Mouse (Mus musculus): ENCODE results near the gene Aqp9. TPM values are rescaled to one million over a fixed set of nuclear protein-coding genes. Genes with fewer than 3 reads are reported as not detected.

Aqp9 gene
- polyA plus RNA-seq, 1 experiment, result not detected

DNA sequence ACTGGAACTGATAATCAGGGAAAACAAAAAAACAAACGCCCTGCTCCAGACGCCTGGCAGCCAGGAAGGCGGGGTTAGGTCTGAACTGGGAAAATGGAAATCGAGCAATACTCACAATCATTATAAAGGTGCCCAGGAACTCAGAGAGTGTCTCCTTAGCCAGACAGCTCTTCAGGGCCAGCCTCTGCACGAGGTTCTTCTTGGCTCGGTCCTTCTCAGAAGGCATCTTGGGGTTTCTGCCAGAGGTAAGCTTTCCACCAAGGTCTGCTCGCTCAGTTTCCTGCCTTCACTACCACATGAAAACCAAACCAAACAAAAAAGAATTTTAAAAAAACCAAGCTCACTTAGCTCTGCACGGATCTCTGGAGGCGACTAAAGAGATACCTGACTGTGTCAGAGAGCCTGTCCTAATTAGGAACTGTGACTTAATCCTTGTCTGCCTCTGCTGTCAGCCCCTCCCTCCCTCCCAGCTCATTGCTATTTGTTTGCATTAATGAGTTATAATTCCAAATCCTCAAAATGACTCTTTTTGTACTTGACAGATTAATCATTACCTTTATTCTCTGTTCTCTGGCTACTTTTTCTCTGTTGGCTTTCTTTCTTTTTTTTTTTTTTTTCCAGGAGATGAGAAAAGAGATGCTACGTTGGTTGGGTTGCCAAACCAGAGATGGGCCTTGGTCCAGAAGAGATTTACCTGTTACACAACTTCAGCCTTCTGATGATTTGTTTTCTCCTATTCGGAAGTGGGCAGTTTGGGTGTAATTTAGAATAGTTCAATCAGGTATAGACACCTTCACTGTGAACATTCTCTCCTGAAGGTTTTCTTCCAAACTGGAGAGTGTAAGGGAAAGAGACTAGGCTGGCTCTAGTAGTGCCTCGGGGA is 5.4 kb downstream of the Aqp9 start:
- H3K4me3 ChIP-seq (ENCODE audit: insufficient read depth, low read depth, low read length), result no peak overlapping the region
- H3K4me1 ChIP-seq (ENCODE audit: control insufficient read depth, insufficient read depth, low read length), result peaks cover 2% of the 10 kb centered on the region; the same call in 1 of the 2 replicates
- no peak overlapping the region for H3K27ac ChIP-seq (ENCODE audit: insufficient read depth, low read depth, low read length)
- TF ChIP-seq POLR2A (IDR thresholded peaks at IDR 0.05; ENCODE audit: insufficient read depth, low read depth, low read length) (no peak), CTCF (IDR thresholded peaks at IDR 0.05; ENCODE audit: insufficient read depth, low read depth, low read length) (no peak)
- WGBS, result 40% methylated on average over 12 of the region's 12 CpGs

DNA sequence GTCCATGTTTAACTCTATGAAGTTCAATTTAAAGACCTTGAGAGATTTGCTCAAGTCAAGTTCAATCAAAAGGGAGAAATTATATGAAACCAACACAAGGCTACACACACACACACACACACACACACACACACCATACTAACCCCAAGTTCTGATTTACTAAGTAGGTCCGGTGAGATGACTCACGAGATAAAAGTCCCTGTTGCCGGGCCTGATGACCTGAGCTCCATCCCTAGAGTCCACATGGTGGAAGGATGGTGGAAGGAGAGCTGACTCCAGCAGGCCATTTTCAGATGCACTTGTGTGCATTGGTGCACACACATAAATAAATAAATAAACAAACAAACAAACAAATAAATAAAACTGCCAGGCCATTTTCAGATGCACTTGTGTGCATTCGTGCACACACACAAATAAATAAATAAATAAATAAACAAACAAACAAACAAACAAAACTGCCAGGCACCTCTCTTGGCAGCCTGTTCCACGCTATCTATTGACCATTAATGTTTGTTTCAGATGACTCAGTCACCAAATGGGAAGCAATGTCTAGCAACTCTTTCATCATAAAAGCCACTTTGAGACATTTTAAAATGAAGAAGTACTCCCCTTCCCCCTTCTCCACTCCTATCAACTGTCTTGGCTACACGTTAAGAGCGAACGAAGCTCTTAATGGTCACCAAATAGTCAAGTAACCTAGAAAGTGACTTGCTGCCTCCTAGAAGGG is 6.2 kb downstream of the Aqp9 start:
- WGBS, result 80% methylated on average over 8 of the region's 8 CpGs
- Histone ChIP-seq H3K4me1 (ENCODE audit: control insufficient read depth, insufficient read depth, low read length) (peaks cover 1% of the 10 kb centered on the region; the same call in 1 of the 2 replicates), H3K4me3 (ENCODE audit: insufficient read depth, low read depth, low read length) (no peak overlapping the region), H3K27ac (ENCODE audit: insufficient read depth, low read depth, low read length) (no peak overlapping the region)
- TF ChIP-seq CTCF (IDR thresholded peaks at IDR 0.05; ENCODE audit: insufficient read depth, low read depth, low read length) (no peak), POLR2A (IDR thresholded peaks at IDR 0.05; ENCODE audit: insufficient read depth, low read depth, low read length) (no peak)

DNA sequence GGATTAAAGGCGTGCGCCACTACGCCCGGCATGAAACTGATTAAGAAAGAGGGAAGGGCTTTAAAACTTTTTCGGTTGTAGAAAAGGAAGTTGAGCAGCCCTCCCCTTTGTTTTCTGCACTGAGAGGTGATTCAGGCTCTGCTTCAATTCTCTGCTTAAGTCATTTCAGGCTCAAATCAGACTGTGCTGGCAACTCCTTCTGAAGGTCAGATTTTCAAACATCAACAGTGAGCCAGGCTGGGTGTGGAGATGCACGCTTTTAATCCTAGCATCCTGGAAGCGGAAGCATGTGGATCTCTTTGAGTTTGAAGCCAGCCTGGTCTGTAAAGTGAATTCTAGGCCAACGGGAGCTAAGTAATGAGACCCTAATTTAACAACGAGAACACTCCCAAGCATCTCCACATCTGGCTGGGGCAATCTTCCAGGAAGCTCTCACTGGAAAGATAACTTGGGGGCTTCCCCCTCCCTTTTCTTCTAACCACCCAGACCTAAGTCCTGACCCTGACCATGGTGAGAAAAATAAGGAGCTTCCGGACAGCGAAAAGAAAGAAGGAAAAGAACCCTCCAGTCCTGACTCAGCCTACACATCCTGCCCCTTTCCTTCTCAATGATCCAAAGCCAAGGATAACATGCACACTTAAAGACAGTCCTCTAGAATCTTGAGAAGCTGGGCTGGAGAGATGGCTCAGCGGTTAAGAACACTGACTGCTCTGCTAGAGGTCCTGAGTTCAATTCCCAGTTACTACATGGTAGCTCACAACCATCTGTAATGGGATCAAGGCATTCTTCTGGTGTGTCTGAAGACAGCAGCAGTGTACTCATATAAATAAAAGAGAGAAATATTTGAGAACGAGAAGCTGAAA is 7.4 kb downstream of the Aqp9 start:
- 81% methylated on average over 13 of the region's 13 CpGs for whole genome bisulfite sequencing
- no peak for TF ChIP-seq CTCF (IDR thresholded peaks at IDR 0.05; ENCODE audit: insufficient read depth, low read depth, low read length)
- no peak for TF ChIP-seq POLR2A (IDR thresholded peaks at IDR 0.05; ENCODE audit: insufficient read depth, low read depth, low read length)
- Histone ChIP-seq H3K4me3 (ENCODE audit: insufficient read depth, low read depth, low read length) (no peak overlapping the region), H3K4me1 (ENCODE audit: control insufficient read depth, insufficient read depth, low read length) (no peaks in the 10 kb centered on the region), H3K27ac (ENCODE audit: insufficient read depth, low read depth, low read length) (no peak overlapping the region)

DNA sequence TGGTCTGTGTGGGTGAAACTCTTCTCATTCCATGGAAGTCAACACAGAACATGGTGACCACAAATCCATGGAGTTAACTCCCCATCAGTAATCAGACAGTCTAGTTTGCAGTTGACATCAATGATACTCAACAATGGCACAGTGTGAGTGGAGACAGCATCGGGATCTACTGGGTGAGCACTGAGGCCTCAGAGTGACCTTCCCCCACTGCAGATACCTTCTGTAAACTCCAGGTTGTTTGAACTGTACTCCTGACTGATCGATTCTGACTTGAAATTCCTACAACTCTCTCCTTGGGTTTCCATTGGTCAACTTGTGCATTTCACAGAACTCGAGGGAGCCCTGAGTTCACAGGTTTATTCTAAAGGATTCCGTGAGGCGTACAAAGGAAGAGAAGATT is 8.8 kb downstream of the Aqp9 start:
- 91% methylated on average over 5 of the region's 5 CpGs for WGBS
- TF ChIP-seq CTCF (IDR thresholded peaks at IDR 0.05; ENCODE audit: insufficient read depth, low read depth, low read length) (no peak), POLR2A (IDR thresholded peaks at IDR 0.05; ENCODE audit: insufficient read depth, low read depth, low read length) (no peak)
- Histone ChIP-seq H3K27ac (ENCODE audit: insufficient read depth, low read depth, low read length) (no peak overlapping the region), H3K4me1 (ENCODE audit: control insufficient read depth, insufficient read depth, low read length) (no peaks in the 10 kb centered on the region), H3K4me3 (ENCODE audit: insufficient read depth, low read depth, low read length) (no peak overlapping the region)

DNA sequence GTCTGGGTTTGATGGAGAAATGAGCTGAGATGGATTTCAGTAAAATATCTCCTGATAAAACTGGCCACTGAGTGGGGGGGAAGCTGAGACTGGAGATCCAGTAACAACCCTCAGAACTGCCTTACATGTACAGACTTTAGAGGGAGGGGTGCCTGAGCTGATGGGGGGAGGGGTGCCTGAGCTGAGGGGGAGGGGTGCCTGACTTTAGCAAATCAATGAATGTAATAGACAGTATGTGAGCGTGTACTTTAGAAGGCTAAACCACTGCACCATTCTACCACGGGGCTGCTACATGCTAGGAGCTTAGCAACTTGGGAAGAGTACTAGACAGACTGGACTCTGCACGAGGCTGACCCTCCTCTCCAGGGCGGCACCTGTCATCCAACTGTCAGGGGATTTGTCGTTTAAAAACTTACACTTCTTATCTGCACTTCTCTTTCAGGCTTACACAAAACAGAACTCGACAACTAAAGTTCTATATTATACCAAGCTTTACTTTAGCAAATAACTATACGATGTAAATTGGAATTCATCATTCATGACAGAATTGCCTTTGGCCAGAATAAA is 9.3 kb downstream of the Aqp9 start:
- no peaks in the 10 kb centered on the region for H3K4me1 ChIP-seq (ENCODE audit: control insufficient read depth, insufficient read depth, low read length)
- 93% methylated on average over 7 of the region's 7 CpGs for WGBS
- H3K27ac ChIP-seq (ENCODE audit: insufficient read depth, low read depth, low read length), result no peak overlapping the region
- TF ChIP-seq CTCF (IDR thresholded peaks at IDR 0.05; ENCODE audit: insufficient read depth, low read depth, low read length) (no peak), POLR2A (IDR thresholded peaks at IDR 0.05; ENCODE audit: insufficient read depth, low read depth, low read length) (no peak)
- H3K4me3 ChIP-seq (ENCODE audit: insufficient read depth, low read depth, low read length), result no peak overlapping the region

DNA sequence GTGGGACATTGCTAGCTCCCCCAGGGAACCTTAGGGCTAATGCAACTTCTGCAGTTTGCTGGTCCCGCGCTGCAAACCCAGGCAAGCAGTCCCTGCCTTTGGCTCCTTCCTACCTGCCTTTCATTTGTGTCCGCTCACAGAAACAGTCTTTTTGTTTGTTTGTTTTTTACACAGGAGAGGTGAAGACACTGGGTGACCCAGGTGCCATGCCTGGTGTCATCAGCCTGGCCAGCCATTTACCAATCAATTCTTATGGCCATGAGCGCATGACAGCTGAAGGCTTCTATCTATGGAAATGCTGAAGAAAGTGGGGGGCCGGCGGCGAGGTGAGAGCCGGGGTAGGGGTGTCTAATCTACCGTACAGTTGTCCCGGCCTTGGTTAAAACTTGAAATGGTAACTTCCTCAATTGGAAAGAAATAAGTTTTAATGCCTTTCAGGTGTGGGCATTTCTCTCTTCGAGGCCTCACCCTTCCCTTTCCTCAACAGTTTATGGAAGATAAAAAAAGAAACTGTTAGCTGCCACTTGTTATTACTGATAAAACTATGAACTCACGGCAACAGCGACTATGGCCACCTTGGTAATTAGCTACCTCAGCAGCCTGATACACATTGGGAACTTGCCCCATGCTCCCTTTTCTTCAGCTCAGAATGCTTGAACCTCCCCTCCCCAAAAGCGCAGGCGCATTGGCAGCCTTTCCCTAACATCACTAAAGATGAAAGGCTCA is 10.4 kb downstream of the Aqp9 start:
- no peaks in the 10 kb centered on the region for H3K4me1 ChIP-seq (ENCODE audit: control insufficient read depth, insufficient read depth, low read length)
- no peak overlapping the region for H3K4me3 ChIP-seq (ENCODE audit: insufficient read depth, low read depth, low read length)
- TF ChIP-seq POLR2A (IDR thresholded peaks at IDR 0.05; ENCODE audit: insufficient read depth, low read depth, low read length), result no peak
- TF ChIP-seq CTCF (IDR thresholded peaks at IDR 0.05; ENCODE audit: insufficient read depth, low read depth, low read length), result no peak
- 95% methylated on average over 15 of the region's 15 CpGs for WGBS
- no peak overlapping the region for H3K27ac ChIP-seq (ENCODE audit: insufficient read depth, low read depth, low read length)

DNA sequence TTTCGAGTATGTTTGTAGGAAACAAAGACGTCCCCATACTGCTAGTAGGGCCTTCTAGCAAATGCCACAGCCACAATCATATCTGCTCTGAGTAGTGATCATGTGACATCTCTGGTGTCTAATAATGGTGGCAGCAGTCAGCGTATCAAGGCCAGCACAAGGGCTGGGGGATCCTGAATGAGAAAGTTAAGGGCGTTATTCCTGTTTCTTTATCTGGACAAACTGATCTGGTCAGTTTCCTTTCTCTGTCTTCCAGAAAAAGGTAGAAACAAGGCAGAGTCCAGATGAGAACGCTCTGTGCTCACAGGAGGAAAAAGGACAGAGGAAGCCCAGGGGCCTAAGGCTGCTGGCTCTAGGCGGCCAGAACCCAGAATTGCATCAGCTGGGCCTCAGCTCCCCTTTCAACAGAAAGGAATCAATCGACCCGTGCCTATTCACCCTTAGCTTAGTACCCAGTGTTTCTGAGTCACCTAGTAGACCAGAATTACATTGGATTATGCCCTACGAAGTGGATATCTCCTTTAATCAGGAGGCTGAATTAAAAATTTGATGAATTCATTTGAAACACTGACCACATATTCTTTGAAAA is 11.9 kb downstream of the Aqp9 start:
- WGBS, result 87% methylated on average over 9 of the region's 9 CpGs
- H3K4me3 ChIP-seq (ENCODE audit: insufficient read depth, low read depth, low read length), result no peak overlapping the region
- H3K4me1 ChIP-seq (ENCODE audit: control insufficient read depth, insufficient read depth, low read length), result no peaks in the 10 kb centered on the region
- no peak overlapping the region for H3K27ac ChIP-seq (ENCODE audit: insufficient read depth, low read depth, low read length)
- TF ChIP-seq POLR2A (IDR thresholded peaks at IDR 0.05; ENCODE audit: insufficient read depth, low read depth, low read length) (no peak), CTCF (IDR thresholded peaks at IDR 0.05; ENCODE audit: insufficient read depth, low read depth, low read length) (no peak)

Measured in olfactory bulb, adult 2 months (tissue).